Comparison of ENCODE assay signal across 13 mouse cellular contexts in the genomic region with DNA sequence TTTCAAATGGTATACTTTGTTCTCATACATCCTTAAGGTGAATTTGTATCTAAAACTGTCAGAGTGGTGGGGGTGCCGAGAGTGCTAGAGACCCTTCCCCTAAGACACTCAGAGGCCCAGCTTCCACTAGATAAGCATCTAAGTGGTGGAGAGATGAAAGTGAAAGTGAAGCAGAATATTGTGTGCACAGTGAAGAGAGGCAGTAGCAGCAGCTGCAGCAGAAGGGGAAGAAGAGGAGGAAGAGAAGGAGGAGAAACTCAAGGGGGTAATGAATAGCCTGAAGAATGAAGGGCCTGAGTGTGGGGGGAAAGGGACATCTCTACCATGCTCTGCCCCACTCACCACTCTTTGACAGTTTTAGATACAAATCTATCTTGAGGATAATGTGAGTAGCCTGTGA.
"Had no signal": no experiment of that assay in that cellular context is flagged by ENCODE, and none has a peak within 500 bp of the region (broad histone marks: within the 10 kb centered on the region; RNA-seq: fewer than 3 reads in every experiment).

No protein-coding gene starts in this region.

- H3K4me1 ChIP-seq: limb, embryonic 15.5 days; neural tube, embryonic 15.5 days; stomach, embryonic 15.5 days had no signal

- DNase-seq: kidney, adult 11 months; kidney, adult 9 months; kidney, postnatal 36 days; lung, embryonic 14.5 days; lung, postnatal 4 days; retina, postnatal 1 day; thymus, adult 2 months; thymus, postnatal 25 days had no signal

- H3K27ac ChIP-seq: kidney, postnatal 0 days; limb, embryonic 15.5 days; liver, embryonic 12.5 days; neural tube, embryonic 15.5 days; stomach, embryonic 15.5 days had no signal

- H3K27me3 ChIP-seq: limb, embryonic 15.5 days; liver, embryonic 12.5 days; neural tube, embryonic 15.5 days; stomach, embryonic 15.5 days had no signal

- H3K9me3 ChIP-seq: limb, embryonic 15.5 days; liver, embryonic 12.5 days; neural tube, embryonic 15.5 days; stomach, embryonic 15.5 days had no signal

- H3K36me3 ChIP-seq: limb, embryonic 15.5 days; liver, embryonic 12.5 days; neural tube, embryonic 15.5 days; stomach, embryonic 15.5 days had no signal

- H3K9ac ChIP-seq: limb, embryonic 15.5 days; liver, embryonic 12.5 days; lung, embryonic 14.5 days; neural tube, embryonic 15.5 days; stomach, embryonic 15.5 days had no signal

- H3K4me3 ChIP-seq: limb, embryonic 15.5 days; liver, embryonic 12.5 days; neural tube, embryonic 15.5 days; stomach, embryonic 15.5 days had no signal

- H3K4me2 ChIP-seq: limb, embryonic 15.5 days; liver, embryonic 12.5 days; lung, embryonic 14.5 days; neural tube, embryonic 15.5 days; stomach, embryonic 15.5 days had no signal
